Mouse (Mus musculus): ENCODE data around the gene Prss32.

DNA sequence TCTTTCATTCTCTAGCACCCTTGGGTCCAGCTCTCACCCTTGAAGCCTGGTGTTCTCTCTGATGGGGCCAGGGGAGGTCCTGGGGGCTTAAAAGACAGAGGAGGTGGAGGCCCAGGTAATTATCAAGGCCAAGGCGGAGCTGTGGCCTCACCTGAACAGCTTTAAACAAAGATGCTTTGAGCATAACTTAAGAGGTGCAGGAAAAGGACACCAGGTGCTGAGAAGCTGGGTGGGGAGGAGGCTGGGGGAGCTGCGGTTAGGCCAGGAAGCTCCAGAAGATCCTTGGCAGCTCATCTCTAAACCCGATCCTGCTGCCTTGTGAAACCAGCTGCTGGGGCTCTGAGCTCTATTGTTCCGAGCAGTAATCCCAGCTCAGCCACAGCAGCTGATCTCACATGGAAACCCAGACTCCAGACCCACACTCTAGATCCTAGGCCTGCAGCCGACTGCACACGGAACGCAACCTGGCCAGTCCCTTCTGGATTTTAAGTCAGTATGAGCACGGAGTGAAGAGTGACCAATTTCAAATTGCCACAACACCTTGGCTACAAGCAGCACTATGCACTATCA lies 7.6 kb upstream of the Prss32 start, which contains the start of gene Prss33:
- no peak for TF ChIP-seq CTCF (IDR thresholded peaks at IDR 0.05; ENCODE audit: low read depth)
- TF ChIP-seq EP300 (optimal IDR thresholded peaks at IDR 0.05), result no peak

Measured in stomach, postnatal 0 days (tissue).